Mouse (Mus musculus): ENCODE data around the gene Cbln3. TPM values are rescaled to one million over a fixed set of nuclear protein-coding genes. Genes with fewer than 3 reads are reported as not detected.

Cbln3 gene
- polyA plus RNA-seq, 1 experiment from 2014 or later, result 0.25 TPM

DNA sequence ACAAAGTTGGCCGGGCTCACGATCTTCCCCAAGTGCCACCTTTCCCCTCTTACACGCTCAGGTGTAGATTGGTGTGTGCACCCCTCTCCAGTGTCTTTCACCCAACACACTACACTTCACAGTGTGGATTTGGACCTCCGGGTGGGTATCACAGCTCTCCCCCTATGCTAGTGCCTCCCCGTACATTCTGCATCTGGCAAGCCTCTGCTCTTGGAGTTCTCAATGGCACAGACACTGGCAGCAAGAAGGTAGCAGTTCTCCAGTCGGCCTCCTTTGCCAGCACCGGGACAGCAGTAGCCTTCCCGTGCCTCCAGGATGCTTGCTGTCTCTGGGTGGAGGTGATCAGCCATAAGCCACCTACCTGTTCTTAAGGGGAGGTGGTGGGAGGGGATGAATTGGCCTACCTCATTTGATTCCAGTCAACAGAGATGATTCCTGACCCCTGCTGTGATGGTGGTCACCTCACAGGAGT lies 10.9 kb downstream of the Cbln3 start:
- ATAC-seq (ENCODE audit: low read depth) (no peak), DNase-seq (ENCODE audit: low spot score) (no peak)
- 77% methylated on average over 8 of the region's 8 CpGs for WGBS
- Histone ChIP-seq H3K9ac (ENCODE audit: low read depth, low read length) (no peak overlapping the region), H3K4me2 (ENCODE audit: low read depth, low read length) (peak overlapping the region; percentile 13), H3K27ac (replicated peaks; ENCODE audit: low read depth, low read length) (no peak overlapping the region), H3K4me3 (ENCODE audit: low read depth, low read length) (no peak overlapping the region), H3K9me3 (ENCODE audit: control insufficient read depth, low read length) (no peaks in the 10 kb centered on the region), H3K27me3 (replicated peaks; ENCODE audit: control insufficient read depth, insufficient read depth, low read length) (no peaks in the 10 kb centered on the region), H3K36me3 (ENCODE audit: control insufficient read depth, insufficient read depth, low read length) (peaks cover 49% of the 10 kb centered on the region), H3K4me1 (ENCODE audit: control insufficient read depth, insufficient read depth, low read length) (peaks cover 14% of the 10 kb centered on the region)

DNA sequence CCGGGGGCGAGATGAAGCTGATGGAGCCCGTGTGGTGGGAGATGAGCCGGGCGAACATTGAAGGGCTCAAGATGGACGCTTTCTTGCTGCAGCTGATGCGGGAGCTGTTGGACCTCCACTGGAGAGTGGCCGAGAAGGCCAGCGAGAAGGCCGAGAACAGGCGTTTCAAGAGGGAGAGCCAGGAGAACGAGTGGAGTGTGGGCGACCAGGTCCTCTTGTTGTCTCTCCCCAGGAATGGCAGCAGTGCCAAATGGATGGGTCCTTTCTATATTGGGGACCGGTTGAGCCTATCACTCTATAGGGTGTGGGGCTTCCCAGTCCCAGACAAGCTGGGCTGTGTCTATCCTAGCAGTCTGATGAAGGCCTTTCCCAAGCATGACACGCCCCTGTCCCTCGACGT lies 11.6 kb downstream of the Cbln3 start:
- H3K4me2 ChIP-seq (ENCODE audit: low read depth, low read length), result no peak overlapping the region
- no peak overlapping the region for H3K9ac ChIP-seq (ENCODE audit: low read depth, low read length)
- peaks cover 9% of the 10 kb centered on the region for H3K4me1 ChIP-seq (ENCODE audit: control insufficient read depth, insufficient read depth, low read length)
- H3K36me3 ChIP-seq (ENCODE audit: control insufficient read depth, insufficient read depth, low read length), result peaks cover 56% of the 10 kb centered on the region
- no peak overlapping the region for H3K4me3 ChIP-seq (ENCODE audit: low read depth, low read length)
- H3K9me3 ChIP-seq (ENCODE audit: control insufficient read depth, low read length), result no peaks in the 10 kb centered on the region
- H3K27me3 ChIP-seq (replicated peaks; ENCODE audit: control insufficient read depth, insufficient read depth, low read length), result no peaks in the 10 kb centered on the region
- ATAC-seq (ENCODE audit: low read depth), result 0 out of 2 replicates have a peak, but pooled peaks have one; percentile 23
- H3K27ac ChIP-seq (replicated peaks; ENCODE audit: low read depth, low read length), result no peak overlapping the region
- 86% methylated on average over 17 of the region's 17 CpGs for WGBS
- DNase-seq (ENCODE audit: low spot score), result no peak

- H3K36me3 ChIP-seq (ENCODE audit: control insufficient read depth, insufficient read depth, low read length), result peaks cover 61% of the 10 kb centered on the region
- H3K4me2 ChIP-seq (ENCODE audit: low read depth, low read length), result no peak overlapping the region
- H3K27me3 ChIP-seq (replicated peaks; ENCODE audit: control insufficient read depth, insufficient read depth, low read length), result no peaks in the 10 kb centered on the region
- no peaks in the 10 kb centered on the region for H3K9me3 ChIP-seq (ENCODE audit: control insufficient read depth, low read length)
- H3K27ac ChIP-seq (replicated peaks; ENCODE audit: low read depth, low read length), result no peak overlapping the region
- no peak overlapping the region for H3K4me3 ChIP-seq (ENCODE audit: low read depth, low read length)
- no peak overlapping the region for H3K9ac ChIP-seq (ENCODE audit: low read depth, low read length)
- ATAC-seq (ENCODE audit: low read depth), result no peak
- no peak for DNase-seq (ENCODE audit: low spot score)
- WGBS, result 90% methylated on average over 10 of the region's 12 CpGs
- peaks cover 6% of the 10 kb centered on the region for H3K4me1 ChIP-seq (ENCODE audit: control insufficient read depth, insufficient read depth, low read length)
These were observed 12.2 kb downstream of the Cbln3 start for GRCm38 (mm10) chr14:55872039-55872438.

GRCm38 (mm10) chr14:55869538-55869937 lies 14.7 kb downstream of the Cbln3 start:
- Histone ChIP-seq H3K27me3 (replicated peaks; ENCODE audit: control insufficient read depth, insufficient read depth, low read length) (no peaks in the 10 kb centered on the region), H3K9ac (ENCODE audit: low read depth, low read length) (no peak overlapping the region), H3K36me3 (ENCODE audit: control insufficient read depth, insufficient read depth, low read length) (peaks cover 86% of the 10 kb centered on the region), H3K4me1 (ENCODE audit: control insufficient read depth, insufficient read depth, low read length) (peaks cover 6% of the 10 kb centered on the region), H3K9me3 (ENCODE audit: control insufficient read depth, low read length) (no peaks in the 10 kb centered on the region), H3K4me2 (ENCODE audit: low read depth, low read length) (no peak overlapping the region), H3K4me3 (ENCODE audit: low read depth, low read length) (no peak overlapping the region), H3K27ac (replicated peaks; ENCODE audit: low read depth, low read length) (no peak overlapping the region)
- ATAC-seq (ENCODE audit: low read depth), result no peak
- no peak for DNase-seq (ENCODE audit: low spot score)
- 93% methylated on average over 6 of the region's 6 CpGs for WGBS

DNA sequence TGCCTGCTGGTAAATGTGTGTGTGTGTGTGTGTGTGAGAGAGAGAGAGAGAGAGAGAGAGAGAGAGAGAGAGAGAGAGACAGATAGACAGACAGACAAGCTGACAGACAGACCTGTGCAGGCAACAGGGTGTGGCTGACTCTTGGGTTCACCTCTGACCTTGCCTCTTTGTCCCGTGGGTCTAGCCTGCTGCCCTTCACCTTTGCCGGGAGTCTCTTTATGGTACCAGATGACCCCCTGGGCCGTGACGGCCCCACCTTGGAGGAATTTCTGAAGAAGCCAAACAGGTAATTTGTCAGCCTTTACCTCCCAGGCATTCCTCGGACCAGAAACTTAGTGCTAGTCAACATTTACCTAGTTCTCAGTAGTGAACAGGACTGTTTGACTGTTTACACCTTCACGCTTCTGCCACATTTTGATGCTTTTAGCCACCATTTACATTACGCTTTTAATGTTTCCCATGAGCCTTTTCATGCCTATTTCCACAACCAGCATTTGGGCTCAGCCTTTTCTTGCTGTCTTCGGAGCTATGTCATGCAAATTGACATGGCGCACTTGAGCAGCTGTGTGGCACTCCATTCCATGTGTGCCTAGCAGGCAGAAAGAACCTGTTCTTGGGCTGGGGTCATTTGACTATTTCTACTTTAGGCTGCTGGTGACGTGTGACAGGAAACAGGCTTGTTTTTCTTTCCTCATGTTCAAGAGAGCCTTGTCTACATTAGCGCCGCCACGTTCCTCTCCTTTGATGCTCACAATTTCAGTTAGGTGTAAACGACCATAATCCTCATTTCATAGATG lies 15.8 kb downstream of the Cbln3 start:
- ATAC-seq (ENCODE audit: low read depth), result no peak
- Histone ChIP-seq H3K9me3 (ENCODE audit: control insufficient read depth, low read length) (no peaks in the 10 kb centered on the region), H3K4me1 (ENCODE audit: control insufficient read depth, insufficient read depth, low read length) (peaks cover 11% of the 10 kb centered on the region), H3K27me3 (replicated peaks; ENCODE audit: control insufficient read depth, insufficient read depth, low read length) (no peaks in the 10 kb centered on the region), H3K4me3 (ENCODE audit: low read depth, low read length) (no peak overlapping the region), H3K4me2 (ENCODE audit: low read depth, low read length) (no peak overlapping the region), H3K9ac (ENCODE audit: low read depth, low read length) (no peak overlapping the region), H3K27ac (replicated peaks; ENCODE audit: low read depth, low read length) (no peak overlapping the region), H3K36me3 (ENCODE audit: control insufficient read depth, insufficient read depth, low read length) (peaks cover 96% of the 10 kb centered on the region)
- WGBS, result 83% methylated on average over 14 of the region's 14 CpGs
- no peak for DNase-seq (ENCODE audit: low spot score)

GRCm38 (mm10) chr14:55866962-55867361 lies 17.2 kb downstream of the Cbln3 start:
- Histone ChIP-seq H3K9me3 (ENCODE audit: control insufficient read depth, low read length) (no peaks in the 10 kb centered on the region), H3K4me3 (ENCODE audit: low read depth, low read length) (no peak overlapping the region), H3K27me3 (replicated peaks; ENCODE audit: control insufficient read depth, insufficient read depth, low read length) (no peaks in the 10 kb centered on the region), H3K4me2 (ENCODE audit: low read depth, low read length) (no peak overlapping the region), H3K27ac (replicated peaks; ENCODE audit: low read depth, low read length) (no peak overlapping the region), H3K9ac (ENCODE audit: low read depth, low read length) (no peak overlapping the region), H3K36me3 (ENCODE audit: control insufficient read depth, insufficient read depth, low read length) (peaks cover 90% of the 10 kb centered on the region), H3K4me1 (ENCODE audit: control insufficient read depth, insufficient read depth, low read length) (peaks cover 11% of the 10 kb centered on the region; the same call in 1 of the 2 replicates)
- WGBS, result 33% methylated on average over 4 of the region's 4 CpGs
- ATAC-seq (ENCODE audit: low read depth) (no peak), DNase-seq (ENCODE audit: low spot score) (peak; percentile 47)

DNA sequence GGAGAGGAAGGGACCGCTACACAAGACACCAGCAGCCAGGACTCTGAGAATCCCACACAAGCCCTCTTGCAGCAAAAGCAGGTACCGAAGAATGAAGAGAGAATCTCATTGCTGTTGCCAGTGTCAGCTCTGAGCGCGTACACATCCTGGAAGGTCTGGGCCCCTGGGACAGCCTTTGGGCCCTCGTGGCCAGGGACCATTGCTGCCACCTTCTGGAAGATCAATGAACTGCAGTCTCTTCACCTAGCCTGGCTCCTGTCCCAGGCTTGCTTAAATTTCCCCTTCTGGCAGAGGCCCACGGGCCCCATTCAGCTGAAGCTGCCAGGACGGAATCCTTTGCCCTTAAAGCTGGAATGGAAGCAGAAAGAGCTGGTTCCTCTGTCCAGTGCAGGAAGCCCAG lies 20.4 kb downstream of the Cbln3 start:
- H3K4me2 ChIP-seq (ENCODE audit: low read depth, low read length), result no peak overlapping the region

GRCm38 (mm10) chr14:55862970-55863369 lies 21.2 kb downstream of the Cbln3 start:
- Histone ChIP-seq H3K9ac (ENCODE audit: low read depth, low read length) (no peak overlapping the region), H3K4me2 (ENCODE audit: low read depth, low read length) (no peak overlapping the region)
- 90% methylated on average over 10 of the region's 10 CpGs for WGBS

More for the DNA sequence above, 20.4 kb downstream of the Cbln3 start:
- Histone ChIP-seq H3K4me1 (ENCODE audit: control insufficient read depth, insufficient read depth, low read length) (peaks cover 16% of the 10 kb centered on the region; the same call in 1 of the 2 replicates), H3K27ac (replicated peaks; ENCODE audit: low read depth, low read length) (peak overlapping the region; percentile 58; the same call in 1 of the 2 replicates), H3K9me3 (ENCODE audit: control insufficient read depth, low read length) (no peaks in the 10 kb centered on the region), H3K9ac (ENCODE audit: low read depth, low read length) (0 out of 2 replicates have a peak overlapping the region, but pooled peaks have one; percentile 45), H3K36me3 (ENCODE audit: control insufficient read depth, insufficient read depth, low read length) (peaks cover 59% of the 10 kb centered on the region), H3K27me3 (replicated peaks; ENCODE audit: control insufficient read depth, insufficient read depth, low read length) (no peaks in the 10 kb centered on the region), H3K4me3 (ENCODE audit: low read depth, low read length) (no peak overlapping the region)
- 26% methylated on average over 7 of the region's 7 CpGs for WGBS
- ATAC-seq (ENCODE audit: low read depth) (peak; percentile 72), DNase-seq (ENCODE audit: low spot score) (peak; percentile 84)

More at GRCm38 (mm10) chr14:55862970-55863369, 21.2 kb downstream of the Cbln3 start:
- Histone ChIP-seq H3K27ac (replicated peaks; ENCODE audit: low read depth, low read length) (no peak overlapping the region), H3K4me3 (ENCODE audit: low read depth, low read length) (no peak overlapping the region), H3K9me3 (ENCODE audit: control insufficient read depth, low read length) (no peaks in the 10 kb centered on the region), H3K4me1 (ENCODE audit: control insufficient read depth, insufficient read depth, low read length) (peaks cover 24% of the 10 kb centered on the region), H3K27me3 (replicated peaks; ENCODE audit: control insufficient read depth, insufficient read depth, low read length) (no peaks in the 10 kb centered on the region), H3K36me3 (ENCODE audit: control insufficient read depth, insufficient read depth, low read length) (peaks cover 54% of the 10 kb centered on the region)
- ATAC-seq (ENCODE audit: low read depth) (no peak), DNase-seq (ENCODE audit: low spot score) (no peak)

Data from embryonic facial prominence, embryonic 14.5 days (tissue).